Mouse (Mus musculus): Measurements from ENCODE around the gene Itga9.

Gene Itga9

GRCm38 (mm10) chr9:118606817-118607371 lies 404 bp downstream of the Itga9 start:
- DNase-seq (ENCODE audit: low spot score), result peak; percentile 48

- peak; percentile 61 for DNase-seq (ENCODE audit: low spot score)
Measured at GRCm38 (mm10) chr9:118607701-118608401, 1.4 kb downstream of the Itga9 start.

- DNase-seq (ENCODE audit: low spot score), result no peak
Measured at GRCm38 (mm10) chr9:118608556-118608955, 2.1 kb downstream of the Itga9 start.

GRCm38 (mm10) chr9:118610060-118610459 lies 3.6 kb downstream of the Itga9 start:
- no peak for DNase-seq (ENCODE audit: low spot score)

GRCm38 (mm10) chr9:118611111-118611541 lies 4.6 kb downstream of the Itga9 start:
- no peak for DNase-seq (ENCODE audit: low spot score)

- DNase-seq (ENCODE audit: low spot score), result no peak
Measured at GRCm38 (mm10) chr9:118611958-118612581, 5.6 kb downstream of the Itga9 start.

- no peak for DNase-seq (ENCODE audit: low spot score)
Measured at GRCm38 (mm10) chr9:118617237-118617636, 10.7 kb downstream of the Itga9 start.

- no peak for DNase-seq (ENCODE audit: low spot score)
Measured at GRCm38 (mm10) chr9:118618732-118619250, 12.3 kb downstream of the Itga9 start.

- DNase-seq (ENCODE audit: low spot score), result no peak
Measured at GRCm38 (mm10) chr9:118620807-118621206, 14.3 kb downstream of the Itga9 start.

GRCm38 (mm10) chr9:118621691-118622090 lies 15.2 kb downstream of the Itga9 start:
- DNase-seq (ENCODE audit: low spot score), result no peak

- no peak for DNase-seq (ENCODE audit: low spot score)
Measured at GRCm38 (mm10) chr9:118622376-118623166, 16.1 kb downstream of the Itga9 start.

- DNase-seq (ENCODE audit: low spot score), result peak; percentile 39
Measured at GRCm38 (mm10) chr9:118623483-118623882, 17.0 kb downstream of the Itga9 start.

GRCm38 (mm10) chr9:118624146-118624545 lies 17.7 kb downstream of the Itga9 start:
- peak; percentile 66 for DNase-seq (ENCODE audit: low spot score)

- peak; percentile 57 for DNase-seq (ENCODE audit: low spot score)
Measured at GRCm38 (mm10) chr9:118629763-118630379, 23.4 kb downstream of the Itga9 start.

GRCm38 (mm10) chr9:118631775-118632757 lies 25.6 kb downstream of the Itga9 start:
- no peak for DNase-seq (ENCODE audit: low spot score)

- no peak for DNase-seq (ENCODE audit: low spot score)
Measured at GRCm38 (mm10) chr9:118632758-118633143, 26.3 kb downstream of the Itga9 start.

GRCm38 (mm10) chr9:118638642-118639210 lies 32.2 kb downstream of the Itga9 start:
- DNase-seq (ENCODE audit: low spot score), result no peak

- no peak for DNase-seq (ENCODE audit: low spot score)
Measured at GRCm38 (mm10) chr9:118645698-118646355, 39.3 kb downstream of the Itga9 start.

GRCm38 (mm10) chr9:118647495-118647894 lies 41.0 kb downstream of the Itga9 start:
- DNase-seq (ENCODE audit: low spot score), result no peak

GRCm38 (mm10) chr9:118650976-118651375 lies 44.5 kb downstream of the Itga9 start:
- DNase-seq (ENCODE audit: low spot score), result no peak

All from embryo, embryonic 10.5 days (tissue).